Mouse (Mus musculus) 3T3-L1 (cell line): ENCODE data around the gene Prmt1.

Source experiments
- DNase-seq: peaks from one replicate; pipeline ENCODE4 v3.0.0-alpha.2; 2015; ENCODE audit warnings: low read depth, low spot score

Gene Prmt1

DNA sequence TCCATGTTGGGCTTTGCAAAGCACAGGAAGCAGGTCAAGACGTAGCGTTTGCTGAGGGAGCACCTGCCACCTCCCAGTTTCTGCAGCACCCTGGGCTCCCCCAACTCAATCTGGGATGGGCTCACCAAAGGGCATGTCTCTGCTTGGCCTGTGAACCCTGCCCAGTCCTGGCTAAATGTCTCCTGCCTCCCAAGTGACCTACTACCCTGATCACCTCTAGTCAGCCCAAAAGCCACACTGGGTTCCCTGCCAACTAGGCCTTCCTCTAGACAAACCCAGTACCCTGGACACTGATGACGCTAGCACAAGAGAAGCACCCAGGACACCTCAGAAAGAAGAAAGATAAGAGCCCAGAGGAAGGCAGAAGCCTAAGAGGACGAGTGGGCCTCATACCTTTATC is 26.5 kb upstream of the Prmt1 start:
- DNase-seq: no peak

- no peak for DNase-seq
Measured at GRCm38 (mm10) chr7:45012011-45012410, 25.6 kb upstream of the Prmt1 start.

GRCm38 (mm10) chr7:45008411-45008810 is 22.0 kb upstream of the Prmt1 start:
- no peak for DNase-seq

DNA sequence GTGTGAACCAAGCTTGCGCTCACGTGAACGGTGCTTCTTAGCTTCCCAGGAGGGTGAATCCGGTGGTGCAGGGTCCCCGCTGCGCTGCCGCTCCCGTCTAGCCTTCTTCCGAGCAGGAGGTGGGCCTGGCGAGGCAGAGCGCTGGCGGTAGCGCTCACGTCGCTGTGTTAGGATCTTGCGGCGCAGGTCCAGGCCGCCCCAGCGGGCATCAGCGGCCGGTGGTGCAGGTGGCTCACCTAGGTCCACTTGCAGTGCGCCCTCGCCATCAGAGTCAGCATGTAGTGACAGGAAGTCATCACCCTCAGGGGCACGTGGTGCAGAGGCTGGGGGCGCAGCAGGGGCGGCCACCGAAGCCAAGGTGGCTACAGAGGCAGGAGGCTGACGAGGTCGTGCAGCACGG is 21.5 kb upstream of the Prmt1 start:
- DNase-seq: no peak

GRCm38 (mm10) chr7:45007141-45007540 is 20.8 kb upstream of the Prmt1 start:
- no peak for DNase-seq

DNA sequence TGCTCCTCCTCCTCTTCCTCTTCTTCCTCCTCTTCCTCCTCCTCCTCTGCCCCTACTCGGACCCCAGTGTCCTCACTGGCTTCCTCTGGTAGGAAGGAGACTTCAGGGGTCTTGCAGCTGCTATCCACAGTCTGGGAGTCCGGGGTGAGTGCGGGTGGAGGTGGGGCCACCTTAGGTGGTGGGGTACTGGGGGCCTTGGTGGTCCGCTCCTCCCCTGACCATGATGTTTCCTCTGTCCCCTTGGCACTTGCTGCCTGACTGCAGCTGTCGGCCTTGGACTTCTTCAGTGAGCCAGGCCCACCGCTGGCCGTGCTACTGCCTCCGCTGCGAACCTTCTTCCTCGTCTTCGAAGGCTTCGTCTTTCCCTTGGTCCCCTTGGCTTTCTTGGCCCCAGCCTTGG is 20.1 kb upstream of the Prmt1 start:
- DNase-seq: no peak

DNA sequence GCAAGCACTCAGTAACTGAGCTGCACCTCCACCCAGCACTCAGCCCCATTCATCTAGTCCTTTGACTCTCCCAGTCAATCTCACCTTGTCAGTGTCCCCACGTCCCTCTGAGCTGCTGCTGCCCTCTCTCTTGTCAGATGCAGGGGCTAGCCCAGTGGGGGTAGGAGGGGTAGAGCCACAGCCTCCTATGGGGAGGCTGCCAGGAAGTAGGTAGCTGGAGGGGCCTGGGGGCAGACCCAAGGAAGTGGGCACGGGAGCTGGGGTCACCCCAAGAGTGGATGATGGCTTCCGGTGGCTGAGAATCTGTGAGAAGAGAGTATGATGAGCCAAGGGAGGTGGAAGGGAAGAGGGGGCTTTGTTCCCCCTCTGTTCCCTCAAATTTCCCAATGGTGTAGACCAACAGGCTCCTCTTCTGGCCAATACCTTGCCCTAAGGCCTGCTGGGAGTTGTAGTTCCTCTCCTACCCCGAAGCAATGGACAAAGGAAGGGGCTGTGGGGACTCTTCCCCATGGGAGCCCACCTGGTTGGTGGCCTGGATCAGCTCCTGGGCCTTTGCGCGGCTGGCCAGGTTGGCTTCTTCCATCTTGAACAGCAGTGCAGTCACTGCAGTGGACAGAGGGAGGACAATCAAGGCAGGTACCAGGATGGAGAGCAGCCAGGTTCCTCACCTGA is 19.1 kb upstream of the Prmt1 start:
- DNase-seq: no peak

DNA sequence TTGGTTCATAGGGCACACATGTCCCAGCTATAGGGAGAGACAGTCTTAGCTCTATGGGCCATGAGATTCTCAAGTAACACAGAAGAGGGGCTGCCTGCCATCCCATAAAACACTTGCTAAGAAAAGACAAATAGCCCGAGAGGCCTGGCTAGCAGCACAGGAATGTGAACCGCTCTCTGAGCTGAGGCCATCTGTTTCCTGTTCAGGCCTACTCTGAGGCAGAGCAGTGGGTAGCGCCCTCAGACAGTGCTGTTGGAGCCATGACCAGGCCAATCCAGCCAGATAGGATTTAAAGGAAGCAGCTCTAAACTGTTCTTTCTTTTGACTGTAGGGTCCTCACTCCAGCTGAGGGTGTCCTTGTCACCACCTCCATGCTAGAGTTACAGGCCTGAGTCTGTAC is 18.2 kb upstream of the Prmt1 start:
- DNase-seq: no peak

- peak; percentile 42 for DNase-seq
Measured at GRCm38 (mm10) chr7:45002440-45002839, 16.1 kb upstream of the Prmt1 start.

DNA sequence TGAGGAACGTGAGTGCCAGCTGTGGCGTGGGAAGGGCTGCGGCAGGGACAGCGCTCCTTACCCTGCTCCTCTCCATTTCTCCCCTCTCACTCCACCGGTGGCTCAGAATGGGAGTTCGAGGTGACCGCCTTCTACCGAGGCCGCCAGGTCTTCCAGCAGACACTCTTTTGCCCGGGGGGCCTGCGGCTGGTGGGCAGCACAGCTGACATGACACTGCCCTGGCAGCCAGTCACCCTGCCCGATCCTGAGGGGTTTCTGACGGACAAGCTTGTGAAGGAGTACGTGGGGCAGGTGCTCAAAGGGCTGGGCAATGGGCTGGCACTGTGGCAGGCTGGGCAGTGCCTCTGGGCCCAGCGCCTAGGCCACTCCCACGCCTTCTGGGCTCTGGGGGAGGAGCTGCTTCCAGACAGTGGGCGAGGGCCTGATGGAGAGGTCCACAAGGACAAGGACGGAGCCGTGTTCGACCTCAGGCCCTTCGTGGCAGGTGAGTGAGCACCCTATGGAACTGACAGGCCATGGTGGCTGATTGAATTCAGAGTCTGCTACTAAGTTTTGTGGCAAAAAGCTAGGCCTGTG is 14.3 kb upstream of the Prmt1 start:
- DNase-seq: no peak

- no peak for DNase-seq
Measured at GRCm38 (mm10) chr7:44999753-45000152, 13.4 kb upstream of the Prmt1 start.

DNA sequence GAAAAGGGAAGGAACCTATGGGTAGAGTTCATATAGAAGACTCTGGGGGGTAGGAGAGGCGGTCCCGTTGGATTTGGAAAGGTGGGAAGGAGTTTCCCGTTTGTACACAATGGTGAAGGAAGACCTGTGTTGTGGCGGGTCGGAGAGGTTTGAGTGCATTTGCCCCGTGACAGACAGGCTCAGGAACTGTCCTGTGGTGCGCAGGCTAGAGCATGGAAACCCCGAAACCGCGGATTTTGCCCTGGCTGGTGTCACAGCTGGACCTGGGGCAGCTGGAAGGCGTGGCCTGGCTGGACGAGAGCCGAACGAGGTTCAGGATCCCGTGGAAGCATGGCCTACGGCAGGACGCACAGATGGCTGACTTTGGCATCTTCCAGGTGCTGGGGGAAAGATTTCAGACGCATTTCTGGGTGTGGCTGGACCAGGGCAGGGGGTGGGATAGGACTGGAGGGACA is 12.2 kb upstream of the Prmt1 start, which contains the start of gene Bcl2l12:
Gene Bcl2l12, minus strand, starts transcription at position 212 of the 455 bp plus-strand sequence.
- peak; percentile 84 for DNase-seq

DNA sequence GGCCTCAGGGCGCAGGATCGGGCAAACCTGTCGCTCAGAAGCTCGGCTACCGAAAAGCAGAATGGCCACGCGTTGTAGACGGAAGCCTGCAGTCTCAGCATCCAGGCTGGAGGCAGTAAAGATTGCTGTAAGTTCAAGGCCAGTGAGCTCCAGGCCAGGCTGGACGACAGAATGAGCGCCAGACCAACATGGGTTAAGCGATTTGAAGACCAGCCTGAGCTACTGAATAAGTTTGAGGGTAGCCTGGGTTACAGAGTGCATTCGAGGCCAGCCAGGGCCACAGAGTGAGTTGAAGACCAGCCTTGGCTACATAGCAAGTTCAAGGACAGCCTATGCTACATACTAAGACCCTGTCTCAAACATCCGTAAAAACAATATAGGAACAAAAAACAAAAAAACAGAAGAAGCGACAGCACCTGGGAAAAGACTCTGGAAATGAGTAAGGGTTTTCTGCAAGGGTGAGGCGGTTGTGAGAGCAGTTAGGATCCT is 11.6 kb upstream of the Prmt1 start:
- DNase-seq: no peak

DNA sequence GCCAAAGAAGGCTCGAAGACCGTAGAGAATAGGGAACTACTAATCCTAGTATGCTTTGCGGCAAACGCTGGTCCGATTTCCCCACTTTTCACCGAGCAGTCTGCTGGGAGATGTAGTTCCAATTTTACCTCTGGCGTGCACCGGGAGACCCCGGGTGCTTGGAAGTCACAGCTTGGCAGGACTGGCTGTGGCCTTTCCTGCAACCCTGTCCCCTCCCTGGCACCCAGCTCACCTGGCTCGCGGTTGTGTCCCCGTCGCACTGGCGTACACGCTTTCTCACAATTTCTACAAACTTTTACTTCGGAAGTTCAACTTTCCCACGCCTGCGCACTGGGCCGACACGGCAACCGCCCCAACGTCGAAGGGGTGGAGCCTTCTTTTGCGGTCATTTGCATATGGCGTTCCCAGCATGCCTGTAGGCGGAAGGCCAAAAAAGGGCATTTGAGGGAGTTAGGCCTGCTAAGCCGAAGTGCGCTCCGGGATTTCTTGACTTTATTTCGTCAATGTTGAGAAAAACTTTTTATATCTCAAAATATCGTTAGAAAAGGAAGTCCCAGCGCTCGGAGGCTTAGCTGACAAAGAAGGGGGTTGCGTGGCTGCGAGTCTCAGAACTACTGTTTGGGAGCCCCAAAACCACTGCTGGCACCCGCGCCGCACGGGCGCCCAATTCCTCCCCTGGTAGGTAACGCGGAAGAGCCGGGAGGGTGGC is 11.0 kb upstream of the Prmt1 start, which contains the start of gene Irf3:
Gene Irf3, plus strand, starts transcription at position 418 of the 709 bp plus-strand sequence.
- DNase-seq: peak; percentile 97

- DNase-seq: no peak
Measured at GRCm38 (mm10) chr7:44996672-44997071, 10.3 kb upstream of the Prmt1 start.

DNA sequence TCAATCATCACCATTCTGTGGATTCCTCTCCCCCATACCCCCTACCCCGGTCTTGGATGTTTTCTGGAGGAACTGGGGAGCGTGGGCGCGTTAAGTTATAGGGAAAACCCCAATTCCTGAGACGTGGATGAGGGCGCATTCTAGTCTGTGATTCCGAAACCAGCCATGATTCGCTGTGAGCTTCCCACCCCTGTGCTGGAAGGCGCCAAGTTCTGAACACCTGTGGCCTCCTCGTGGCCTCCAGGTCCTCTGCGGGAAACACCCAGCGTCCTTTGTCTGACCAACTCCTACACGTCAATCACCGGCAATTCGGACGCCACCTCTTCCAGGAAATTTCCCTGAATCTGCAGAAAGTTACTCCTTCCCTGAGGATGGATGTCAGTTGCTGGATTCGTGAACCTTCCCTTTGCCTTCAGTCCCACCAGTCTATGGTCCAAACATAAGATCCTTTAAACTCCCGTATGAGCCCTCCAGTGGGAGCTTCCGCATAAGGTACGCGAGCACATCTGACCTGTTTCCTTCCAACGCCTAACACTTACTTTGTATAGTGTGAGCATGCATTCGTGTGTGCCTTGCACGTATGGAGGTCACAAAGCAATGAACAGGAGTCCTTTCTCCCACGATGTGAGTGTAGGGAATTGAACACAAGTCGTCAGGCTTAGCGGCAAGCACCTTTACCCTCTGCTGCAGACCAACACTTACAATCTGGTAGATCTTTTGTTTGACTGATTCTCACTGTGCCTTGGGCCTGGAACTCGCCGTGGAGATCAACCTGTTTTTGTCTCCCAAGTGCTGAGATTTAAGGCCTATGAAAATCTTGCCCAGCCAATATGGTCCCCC is 731 bp upstream of the Prmt1 start:
- DNase-seq: no peak

DNA sequence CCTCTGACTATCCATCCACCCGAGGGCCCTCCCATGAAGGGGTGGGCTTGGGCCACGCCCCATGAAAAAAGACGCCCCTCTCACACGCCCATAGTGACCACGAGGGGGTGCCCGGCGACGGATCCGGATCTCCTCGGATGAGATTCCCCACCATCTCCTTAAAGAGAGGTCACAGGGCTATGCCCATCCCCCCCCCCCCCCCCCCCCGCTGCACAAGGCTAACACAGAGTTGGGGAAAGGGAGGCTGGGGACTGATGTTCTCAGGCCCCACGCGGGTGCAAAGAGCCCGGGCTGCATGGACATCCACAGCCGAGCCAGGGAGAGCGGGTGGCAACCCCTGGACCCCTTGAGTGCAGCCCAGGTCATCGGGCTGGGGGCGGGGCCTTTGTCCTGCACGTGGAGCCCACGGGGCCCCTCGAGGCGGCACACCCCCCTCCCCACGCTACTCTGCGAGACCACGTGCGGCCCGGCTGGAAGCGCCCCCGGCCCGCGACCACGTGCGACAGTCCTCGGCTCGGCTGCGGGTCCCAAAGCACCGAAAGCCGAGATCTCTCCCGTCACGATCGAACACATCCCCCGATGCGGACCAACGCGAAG is 675 bp downstream of the Prmt1 start:
- DNase-seq: peak; percentile 72

DNA sequence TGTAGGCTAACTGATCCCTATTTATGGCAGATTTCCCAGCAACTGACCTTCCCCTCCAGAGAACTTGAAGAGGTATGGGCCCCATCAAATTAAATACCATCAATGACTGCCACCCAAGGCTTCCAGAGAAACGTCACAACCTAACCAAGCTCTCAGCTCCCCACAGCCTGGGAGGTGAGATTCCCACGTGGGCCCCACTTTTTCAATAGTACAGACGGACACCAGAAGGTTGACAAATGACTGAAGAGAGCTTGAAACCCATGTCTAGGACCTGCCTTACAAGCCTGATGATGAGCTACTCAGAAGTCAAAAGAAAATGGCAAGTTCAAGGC is 1.6 kb downstream of the Prmt1 start:
- no peak for DNase-seq

DNA sequence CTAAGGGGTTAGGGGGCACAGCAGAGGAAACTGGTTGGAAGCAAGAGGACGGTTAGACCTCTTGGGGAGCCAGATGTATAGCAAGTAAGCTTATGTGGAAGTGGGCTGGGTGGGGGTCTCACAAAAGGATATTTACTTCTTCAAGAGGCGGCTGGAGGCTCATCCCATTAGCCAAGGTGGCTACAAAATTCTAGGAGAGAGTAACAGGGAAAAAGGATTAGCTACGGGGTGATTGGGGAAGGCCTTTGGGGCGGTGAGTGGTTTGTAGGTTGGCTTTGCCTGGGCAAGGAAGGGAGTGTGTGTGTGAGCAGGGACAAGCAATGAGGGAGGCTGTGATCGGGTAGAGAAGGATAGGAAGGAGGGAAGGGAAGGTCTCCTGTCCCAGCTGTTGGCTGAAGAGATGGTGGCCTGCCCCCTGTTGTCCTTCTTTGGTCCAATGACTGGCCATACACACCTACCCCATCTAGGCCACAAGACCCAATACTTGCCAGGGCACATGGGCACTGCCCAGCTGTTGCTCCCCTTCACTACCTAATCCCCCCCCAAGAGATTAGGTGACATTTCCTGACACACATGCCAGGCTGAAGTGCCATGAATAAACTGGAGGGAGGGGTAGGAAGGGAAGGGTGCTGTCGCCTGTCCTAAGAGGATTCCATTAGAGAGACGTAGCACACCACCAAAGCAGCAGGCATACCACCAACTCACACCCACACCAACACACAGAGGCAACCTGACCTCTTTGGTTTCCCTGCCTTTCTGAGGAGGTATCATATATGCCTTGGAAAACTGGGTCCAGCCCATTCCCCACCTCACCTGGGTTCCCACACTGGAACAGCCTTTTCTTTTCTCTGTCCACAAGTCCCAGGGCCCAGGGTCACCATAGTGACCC is 2.2 kb downstream of the Prmt1 start:
- no peak for DNase-seq

DNA sequence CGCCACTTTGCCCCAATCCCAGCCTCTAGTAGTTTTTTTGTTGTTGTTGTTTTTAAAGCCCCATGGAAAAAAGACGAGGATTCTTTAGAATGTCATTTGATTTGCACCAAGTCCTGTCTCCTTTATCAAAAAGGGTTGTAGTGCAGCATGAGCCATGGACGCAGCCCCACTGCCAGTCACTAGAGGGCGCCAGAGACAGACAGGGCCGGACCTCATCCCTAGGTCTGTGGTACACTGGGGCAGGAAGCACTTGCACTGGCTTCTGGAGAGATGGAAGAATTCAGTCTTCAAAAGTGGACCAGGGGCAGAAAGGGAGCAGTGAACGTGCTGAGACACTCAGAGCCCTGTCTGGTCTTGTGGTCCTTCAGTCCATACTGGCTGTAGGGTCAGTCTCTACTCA is 3.3 kb downstream of the Prmt1 start:
- DNase-seq: peak; percentile 89
